13 mouse cellular contexts compared by ENCODE assay signal in the genomic region with DNA sequence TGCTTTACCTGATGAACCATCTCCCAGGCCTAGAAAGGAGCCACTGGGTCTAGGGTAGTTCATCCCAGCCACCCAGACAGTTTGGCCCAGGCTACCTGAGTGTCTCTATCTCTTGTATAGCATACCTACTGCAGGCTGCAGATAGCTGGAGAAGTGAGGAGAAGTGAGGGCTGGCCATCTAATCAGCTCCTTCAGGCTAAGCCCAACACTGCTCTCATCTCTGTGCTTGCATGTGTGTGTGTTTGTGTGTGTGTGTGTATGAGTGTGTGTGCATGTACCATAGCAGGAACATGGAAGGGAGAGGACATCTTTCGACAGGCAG. TPM values are rescaled to one million over a fixed set of nuclear protein-coding genes. Genes with fewer than 3 reads are reported as not detected.
DNase-seq lines count a peak whose midpoint lies in the region; ATAC-seq and TF ChIP-seq lines count a peak whose summit lies in the region.
"Had no signal": no experiment of that assay in that cellular context is flagged by ENCODE, and none has a peak within 500 bp of the region (broad histone marks: within the 10 kb centered on the region; RNA-seq: fewer than 3 reads in every experiment).

No protein-coding gene starts in this region.

- no peak overlapping the region for H3K4me3 ChIP-seq in forebrain, embryonic 15.5 days
- H3K4me3 ChIP-seq in forebrain, embryonic 12.5 days (replicated peaks) = no peak overlapping the region
- H3K4me3 ChIP-seq in kidney, postnatal 0 days (replicated peaks; ENCODE audit: low read depth, low read length) = no peak overlapping the region
- peak overlapping the region; percentile 17 to 39 for H3K4me3 ChIP-seq in liver, embryonic 14.5 days (ENCODE audit: insufficient read depth in 1 of 2, low read depth in 2 of 2, low read length in 2 of 2)
- H3K4me3 ChIP-seq in stomach, embryonic 16.5 days (replicated peaks; ENCODE audit: low read length) = no peak overlapping the region

- H3K27ac ChIP-seq in forebrain, embryonic 15.5 days (replicated peaks) = no peak overlapping the region
- no peak overlapping the region for H3K27ac ChIP-seq in forebrain, embryonic 12.5 days
- peak overlapping the region; percentile 65 for H3K27ac ChIP-seq in kidney, postnatal 0 days
- H3K27ac ChIP-seq in liver, embryonic 14.5 days = peak overlapping the region; percentile 84
- H3K27ac ChIP-seq in stomach, embryonic 16.5 days (ENCODE audit: low read length) = no peak overlapping the region
- H3K27ac ChIP-seq: limb, embryonic 13.5 days had no signal

- TF ChIP-seq CTCF in kidney, postnatal 0 days (IDR thresholded peaks at IDR 0.05; ENCODE audit: low read depth) = no peak
- no peak for TF ChIP-seq CTCF in liver, embryonic 14.5 days (IDR thresholded peaks at IDR 0.05; ENCODE audit: low read depth)

- no peaks in the 10 kb centered on the region for H3K36me3 ChIP-seq in forebrain, embryonic 15.5 days
- no peaks in the 10 kb centered on the region for H3K36me3 ChIP-seq in forebrain, embryonic 12.5 days (replicated peaks)
- no peaks in the 10 kb centered on the region for H3K36me3 ChIP-seq in kidney, postnatal 0 days (ENCODE audit: insufficient read depth, low read length)
- H3K36me3 ChIP-seq in liver, embryonic 14.5 days (replicated peaks; ENCODE audit: control insufficient read depth, insufficient read depth, low read depth) = no peaks in the 10 kb centered on the region
- no peaks in the 10 kb centered on the region for H3K36me3 ChIP-seq in stomach, embryonic 16.5 days (ENCODE audit: control insufficient read depth, insufficient read depth, low read length)
- H3K36me3 ChIP-seq: G1E; limb, embryonic 13.5 days had no signal

- no peak overlapping the region for H3K9ac ChIP-seq in forebrain, embryonic 15.5 days (replicated peaks)
- H3K9ac ChIP-seq in forebrain, embryonic 12.5 days = no peak overlapping the region
- no peak overlapping the region for H3K9ac ChIP-seq in kidney, postnatal 0 days (ENCODE audit: low read depth, low read length)
- peak overlapping the region; percentile 57 for H3K9ac ChIP-seq in liver, embryonic 14.5 days (replicated peaks)
- H3K9ac ChIP-seq in stomach, embryonic 16.5 days (ENCODE audit: low read length) = no peak overlapping the region
- H3K9ac ChIP-seq: limb, embryonic 13.5 days had no signal

- TF ChIP-seq EP300 in liver, embryonic 14.5 days (IDR thresholded peaks at IDR 0.05; ENCODE audit: low read depth) = peak; percentile 97

- H3K4me2 ChIP-seq in forebrain, embryonic 15.5 days (replicated peaks) = no peak overlapping the region
- no peak overlapping the region for H3K4me2 ChIP-seq in forebrain, embryonic 12.5 days
- H3K4me2 ChIP-seq in kidney, postnatal 0 days (ENCODE audit: low read length) = no peak overlapping the region
- peak overlapping the region; percentile 70 for H3K4me2 ChIP-seq in liver, embryonic 14.5 days (ENCODE audit: low read depth)
- no peak overlapping the region for H3K4me2 ChIP-seq in stomach, embryonic 16.5 days (ENCODE audit: low read depth, low read length)

- H3K9me3 ChIP-seq in forebrain, embryonic 15.5 days = no peaks in the 10 kb centered on the region
- H3K9me3 ChIP-seq in forebrain, embryonic 12.5 days = no peaks in the 10 kb centered on the region
- H3K9me3 ChIP-seq in kidney, postnatal 0 days (replicated peaks; ENCODE audit: low read length) = no peaks in the 10 kb centered on the region
- H3K9me3 ChIP-seq in liver, embryonic 14.5 days (ENCODE audit: control insufficient read depth, low read length) = no peaks in the 10 kb centered on the region
- no peaks in the 10 kb centered on the region for H3K9me3 ChIP-seq in stomach, embryonic 16.5 days (replicated peaks; ENCODE audit: control insufficient read depth, low read length)
- H3K9me3 ChIP-seq: G1E; limb, embryonic 13.5 days had no signal

- no peak for DNase-seq in kidney, postnatal 0 days (ENCODE audit: low spot score)
- DNase-seq in kidney, postnatal 4 days = no peak
- peak; percentile 67 to 76 (median 70) for DNase-seq in liver, embryonic 14.5 days (ENCODE audit: low read depth in 3 of 3, low spot score in 3 of 3)
- DNase-seq in adipocyte (ENCODE audit: low spot score) = no peak
- DNase-seq in embryo, embryonic 9.5 days (ENCODE audit: extremely low spot score) = no peak
- DNase-seq: adrenal gland, adult 2 months; cerebellum, adult 8-10 months; retina, postnatal 1 day had no signal

- peaks cover 8% of the 10 kb centered on the region for H3K4me1 ChIP-seq in forebrain, embryonic 15.5 days
- H3K4me1 ChIP-seq in forebrain, embryonic 12.5 days = no peaks in the 10 kb centered on the region
- H3K4me1 ChIP-seq in kidney, postnatal 0 days (replicated peaks; ENCODE audit: insufficient read depth, low read length) = peaks cover 13% of the 10 kb centered on the region; the same call in 1 of the 2 replicates
- peaks cover 40 to 54% of the 10 kb centered on the region in 2 experiments for H3K4me1 ChIP-seq in liver, embryonic 14.5 days (replicated peaks; ENCODE audit: control insufficient read depth in 2 of 2, insufficient read depth in 2 of 2, low read length in 1 of 2)
- peaks cover 10% of the 10 kb centered on the region; the same call in 1 of the 2 replicates for H3K4me1 ChIP-seq in stomach, embryonic 16.5 days (ENCODE audit: control insufficient read depth, insufficient read depth, low read length)

- WGBS in forebrain, embryonic 15.5 days = 96% methylated on average over 1 of the region's 1 CpGs
- WGBS in forebrain, embryonic 12.5 days = 100% methylated on average over 1 of the region's 1 CpGs
- 100% methylated on average over 1 of the region's 1 CpGs for WGBS in kidney, postnatal 0 days
- WGBS in liver, embryonic 14.5 days (ENCODE audit: insufficient replicate concordance) = 19% methylated on average over 1 of the region's 1 CpGs
- WGBS in stomach, embryonic 16.5 days = 81% methylated on average over 1 of the region's 1 CpGs

- 0 out of 2 replicates have a peak, but pooled peaks have one; percentile 9 for ATAC-seq in forebrain, embryonic 15.5 days (replicated peaks)
- no peak for ATAC-seq in forebrain, embryonic 12.5 days (ENCODE audit: low FRiP score)
- no peak for ATAC-seq in kidney, postnatal 0 days (replicated peaks; ENCODE audit: low FRiP score, low read depth)
- ATAC-seq in liver, embryonic 14.5 days (ENCODE audit: insufficient read depth) = peak; percentile 96
- ATAC-seq in stomach, embryonic 16.5 days (ENCODE audit: insufficient read depth, low FRiP score) = 0 out of 2 replicates have a peak, but pooled peaks have one; percentile 19

- H3K27me3 ChIP-seq in forebrain, embryonic 15.5 days = no peaks in the 10 kb centered on the region
- H3K27me3 ChIP-seq in forebrain, embryonic 12.5 days = no peaks in the 10 kb centered on the region
- no peaks in the 10 kb centered on the region for H3K27me3 ChIP-seq in kidney, postnatal 0 days (ENCODE audit: insufficient read depth, low read length)
- H3K27me3 ChIP-seq in liver, embryonic 14.5 days (ENCODE audit: control insufficient read depth, insufficient read depth, low read length) = no peaks in the 10 kb centered on the region
- H3K27me3 ChIP-seq in stomach, embryonic 16.5 days (ENCODE audit: control insufficient read depth, insufficient read depth, low read length) = no peaks in the 10 kb centered on the region
- H3K27me3 ChIP-seq: limb, embryonic 13.5 days had no signal

RNA-seq across cellular contexts. Expression of gene Gipc2, which starts 13.6 kb away (rescaled TPM):
- polyA plus RNA-seq in forebrain, embryonic 15.5 days (2015; fragmentation: Nextera tagmentation; extraction: Ambion mirVana) = 1.9 and 2.7 TPM in 2 replicates
- polyA plus RNA-seq in forebrain, embryonic 12.5 days (2016; fragmentation: Nextera tagmentation; extraction: Ambion mirVana) = 1.4 and 2.1 TPM in 2 replicates
- polyA plus RNA-seq in kidney, postnatal 0 days (2015; fragmentation: Nextera tagmentation; extraction: Ambion mirVana) = 74.1 and 84.5 TPM in 2 replicates
- 5.1 and 7.7 TPM in 2 replicates for polyA plus RNA-seq in liver, embryonic 14.5 days (2012; rRNA removed)
- 16.9 and 17.8 TPM in 2 replicates for polyA plus RNA-seq in liver, embryonic 14.5 days (2014; fragmentation: Nextera tagmentation; extraction: Ambion mirVana)
- 56.1 and 59.9 TPM in 2 replicates for polyA plus RNA-seq in stomach, embryonic 16.5 days (2015; fragmentation: Nextera tagmentation; extraction: Ambion mirVana)
- polyA plus RNA-seq: G1E had no signal

RNA-seq across cellular contexts. Expression of gene Dnajb4, which starts 57.7 kb away (rescaled TPM):
- 29.8 and 35.4 TPM in 2 replicates for polyA plus RNA-seq in forebrain, embryonic 15.5 days (2015; fragmentation: Nextera tagmentation; extraction: Ambion mirVana)
- 26.6 and 28.7 TPM in 2 replicates for polyA plus RNA-seq in forebrain, embryonic 12.5 days (2016; fragmentation: Nextera tagmentation; extraction: Ambion mirVana)
- polyA plus RNA-seq in kidney, postnatal 0 days (2015; fragmentation: Nextera tagmentation; extraction: Ambion mirVana) = 32.5 and 34.9 TPM in 2 replicates
- 10.9 and 18.3 TPM in 2 replicates for polyA plus RNA-seq in liver, embryonic 14.5 days (2012; rRNA removed)
- 29.9 and 34.3 TPM in 2 replicates for polyA plus RNA-seq in liver, embryonic 14.5 days (2014; fragmentation: Nextera tagmentation; extraction: Ambion mirVana)
- 38.9 and 39.8 TPM in 2 replicates for polyA plus RNA-seq in stomach, embryonic 16.5 days (2015; fragmentation: Nextera tagmentation; extraction: Ambion mirVana)

RNA-seq across cellular contexts. Expression of gene Fubp1, which starts 57.8 kb away (rescaled TPM):
- 302 and 309 TPM in 2 replicates for polyA plus RNA-seq in forebrain, embryonic 15.5 days (2015; fragmentation: Nextera tagmentation; extraction: Ambion mirVana)
- polyA plus RNA-seq in forebrain, embryonic 12.5 days (2016; fragmentation: Nextera tagmentation; extraction: Ambion mirVana) = 437 and 443 TPM in 2 replicates
- polyA plus RNA-seq in kidney, postnatal 0 days (2015; fragmentation: Nextera tagmentation; extraction: Ambion mirVana) = 178 and 189 TPM in 2 replicates
- polyA plus RNA-seq in liver, embryonic 14.5 days (2012; rRNA removed) = 47.3 and 50.8 TPM in 2 replicates
- polyA plus RNA-seq in liver, embryonic 14.5 days (2014; fragmentation: Nextera tagmentation; extraction: Ambion mirVana) = 64.6 and 65.3 TPM in 2 replicates
- 156 and 169 TPM in 2 replicates for polyA plus RNA-seq in stomach, embryonic 16.5 days (2015; fragmentation: Nextera tagmentation; extraction: Ambion mirVana)

Comparison
In these comparisons a context has a peak if more than half of its experiments do, and no peak if none do; other contexts are left out.
1. ATAC-seq: peak in forebrain, embryonic 15.5 days (single experiment), liver, embryonic 14.5 days (single experiment) and stomach, embryonic 16.5 days (single experiment); none in forebrain, embryonic 12.5 days (single experiment) and kidney, postnatal 0 days (single experiment).
2. H3K27ac ChIP-seq: peak in kidney, postnatal 0 days (single experiment) and liver, embryonic 14.5 days (single experiment); none in forebrain, embryonic 15.5 days (single experiment), forebrain, embryonic 12.5 days (single experiment) and stomach, embryonic 16.5 days (single experiment).
3. H3K4me3 ChIP-seq: peak in liver, embryonic 14.5 days (2 of 2); none in forebrain, embryonic 15.5 days (single experiment), forebrain, embryonic 12.5 days (single experiment), kidney, postnatal 0 days (single experiment) and stomach, embryonic 16.5 days (single experiment).
4. DNase-seq: peak in liver, embryonic 14.5 days (3 of 3); none in kidney, postnatal 0 days (single experiment), kidney, postnatal 4 days (0 of 2), adipocyte (single experiment) and embryo, embryonic 9.5 days (single experiment).